20 mouse cellular contexts compared by ENCODE assay signal in the genomic region with DNA sequence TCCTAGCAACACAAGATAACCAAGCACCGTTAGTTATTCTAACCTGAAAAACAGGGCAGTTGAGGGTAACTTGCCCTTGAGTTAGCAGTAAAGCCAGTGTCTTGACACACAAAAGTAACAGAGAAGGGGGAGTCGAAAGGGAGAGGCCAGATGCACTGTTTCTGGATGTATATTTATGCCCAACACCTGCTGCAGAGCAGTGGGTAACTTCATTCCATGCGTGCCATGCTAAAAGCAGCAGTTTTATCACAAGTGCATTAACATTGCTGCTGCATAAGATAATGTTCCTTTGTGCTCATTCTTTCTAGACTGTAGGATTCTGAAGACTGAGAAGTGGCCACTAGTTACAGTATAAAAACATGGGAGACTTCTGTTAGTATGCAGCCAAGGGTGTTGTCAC. TPM values are rescaled to one million over a fixed set of nuclear protein-coding genes. Genes with fewer than 3 reads are reported as not detected.
"Had no signal": no experiment of that assay in that cellular context is flagged by ENCODE, and none has a peak within 500 bp of the region (broad histone marks: within the 10 kb centered on the region; RNA-seq: fewer than 3 reads in every experiment).

No protein-coding gene starts in this region.

- H3K9ac ChIP-seq: limb, embryonic 13.5 days; liver, embryonic 12.5 days; liver, embryonic 15.5 days; lung, embryonic 15.5 days; midbrain, embryonic 13.5 days had no signal

- H3K36me3 ChIP-seq: limb, embryonic 10.5 days; limb, embryonic 13.5 days; liver, embryonic 12.5 days; liver, embryonic 15.5 days; lung, embryonic 15.5 days; midbrain, embryonic 10.5 days; midbrain, embryonic 13.5 days had no signal

- H3K4me2 ChIP-seq: limb, embryonic 13.5 days; liver, embryonic 12.5 days; liver, embryonic 15.5 days; lung, embryonic 15.5 days; midbrain, embryonic 13.5 days had no signal

- DNase-seq: kidney, postnatal 25 days; layer of hippocampus, adult 9-11 months; liver; lung, adult 18-20 months; lung, postnatal 10 days; lung, postnatal 36 days; thymus, adult 18-20 months; thymus, postnatal 36 days had no signal

- H3K4me3 ChIP-seq: layer of hippocampus, adult 2 months; limb, embryonic 10.5 days; limb, embryonic 13.5 days; liver, embryonic 12.5 days; liver, embryonic 15.5 days; lung, embryonic 15.5 days; megakaryocyte, embryonic 14.5 days; midbrain, embryonic 10.5 days; midbrain, embryonic 13.5 days had no signal

- ATAC-seq: liver, embryonic 12.5 days; midbrain, embryonic 13.5 days; midbrain, embryonic 16.5 days had no signal

- H3K27ac ChIP-seq: kidney, postnatal 0 days; layer of hippocampus, adult 2 months; limb, embryonic 10.5 days; limb, embryonic 13.5 days; liver, embryonic 12.5 days; liver, embryonic 15.5 days; lung, embryonic 15.5 days; midbrain, embryonic 10.5 days; midbrain, embryonic 13.5 days had no signal

- H3K27me3 ChIP-seq: limb, embryonic 13.5 days; liver, embryonic 12.5 days; liver, embryonic 15.5 days; lung, embryonic 15.5 days; megakaryocyte, embryonic 14.5 days; midbrain, embryonic 13.5 days had no signal

- H3K4me1 ChIP-seq: limb, embryonic 10.5 days; limb, embryonic 13.5 days; liver, embryonic 12.5 days; liver, embryonic 15.5 days; lung, embryonic 15.5 days; megakaryocyte, embryonic 14.5 days; midbrain, embryonic 10.5 days; midbrain, embryonic 13.5 days had no signal

- H3K9me3 ChIP-seq: limb, embryonic 10.5 days; limb, embryonic 13.5 days; liver, embryonic 12.5 days; liver, embryonic 15.5 days; lung, embryonic 15.5 days; megakaryocyte, embryonic 14.5 days; midbrain, embryonic 10.5 days; midbrain, embryonic 13.5 days had no signal

RNA-seq across cellular contexts. Expression of a gene that starts 36.1 kb away (rescaled TPM):
- total RNA-seq: monocyte, adult 5-6 weeks had no signal
